Mouse (Mus musculus): ENCODE results near the gene Ncapd2.

DNA sequence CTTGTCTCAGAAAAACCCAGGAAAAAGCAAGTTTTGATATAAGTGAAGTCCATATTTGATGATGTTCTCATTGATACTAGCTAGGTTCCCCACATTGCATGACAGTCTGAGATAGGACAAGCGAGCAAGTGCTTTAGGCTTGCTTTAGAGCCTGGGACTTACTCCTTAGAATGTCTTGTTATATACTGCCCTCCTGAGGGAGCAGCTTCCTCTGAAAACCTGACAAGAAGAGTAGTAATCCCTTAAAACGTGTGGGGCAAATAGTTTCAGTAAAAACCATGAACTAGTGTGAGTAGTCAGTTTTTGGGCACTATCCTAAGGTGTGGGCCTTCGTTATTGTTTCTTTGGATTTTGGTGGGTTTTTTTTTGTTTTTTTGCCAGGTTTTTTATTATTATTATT, 48.4 kb downstream of the Ncapd2 start:
- TF ChIP-seq TAL1 (IDR thresholded peaks at IDR 0.05; ENCODE audit: low read length) (no peak), GATA1 (IDR thresholded peaks at IDR 0.05; ENCODE audit: low read length) (no peak)
